Mouse (Mus musculus) lung, adult 18-20 months (tissue): ENCODE measurements at regions not wholly inside any gene's neighbourhood (a gene's known extent, or its start where the extent isn't known, plus 50 kb on each side); places are given as distances from the start of the nearest gene placed in this dataset.

ENCODE experiments used
- DNase-seq, 2 experiments: peaks; one replicate each; pipeline ENCODE4 v3.0.0; 2022; ENCODE audit warnings: mixed read lengths in 2 of 2

DNA sequence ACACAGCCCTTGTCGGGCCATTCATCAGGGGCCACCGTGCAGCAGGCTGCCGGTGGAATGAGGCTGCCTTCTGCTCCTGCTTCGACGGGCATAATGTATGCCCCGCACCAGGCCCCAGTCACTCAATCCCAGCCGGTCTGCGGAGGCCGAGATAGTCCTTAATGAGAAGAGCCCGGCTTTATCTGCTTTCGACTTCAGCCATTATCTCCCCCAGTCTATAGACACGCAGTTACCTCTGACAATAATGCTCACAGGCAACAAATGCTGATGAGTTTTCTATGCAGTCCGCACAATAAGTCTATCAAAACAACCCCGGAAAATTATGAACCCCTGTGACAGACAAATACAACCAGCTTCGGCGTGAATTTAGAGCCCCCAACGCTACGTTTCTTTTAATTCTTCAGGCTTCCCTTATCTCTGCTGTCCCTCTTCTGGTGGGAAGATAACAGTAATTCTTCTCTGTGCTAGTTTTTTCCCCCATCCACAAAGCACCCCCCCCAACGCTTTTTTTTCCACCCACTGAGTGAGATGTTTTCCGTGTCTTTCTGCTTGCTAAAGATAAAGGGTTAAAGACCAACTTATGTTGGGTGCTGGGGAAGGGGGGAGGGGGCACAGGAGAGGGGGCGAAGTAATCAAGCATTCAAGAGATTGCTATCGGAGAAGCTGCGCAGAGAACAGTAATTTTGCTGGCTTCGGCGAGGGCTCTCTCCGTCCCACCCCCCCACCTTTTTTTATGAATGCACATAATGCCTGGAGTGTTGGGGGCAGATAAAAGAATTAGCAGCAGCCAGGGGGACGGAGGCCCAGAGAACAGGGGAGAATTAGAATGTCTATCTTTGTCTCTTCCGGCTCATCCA lies 117.8 kb downstream of the Mrm1 start:
- DNase-seq = no peak

DNA sequence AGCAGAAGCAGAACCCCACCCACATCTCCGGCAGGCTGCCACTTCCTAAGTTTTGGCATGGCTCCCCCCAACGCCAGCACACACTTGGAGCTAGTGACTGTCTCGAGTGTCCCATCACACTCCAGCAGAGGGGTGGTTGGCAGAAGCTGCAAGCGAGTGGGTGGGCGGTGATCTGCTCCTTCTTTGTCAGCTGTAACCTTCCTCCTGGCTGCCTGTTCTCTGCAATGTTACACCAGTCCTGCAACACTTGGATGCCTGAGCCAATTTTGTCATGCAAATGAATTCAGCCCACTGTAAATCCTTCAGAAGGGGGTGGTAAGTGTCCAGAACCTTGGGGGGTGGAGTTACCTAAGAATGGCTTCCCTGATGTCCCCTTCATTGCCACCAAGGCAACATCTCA lies 121.8 kb downstream of the Mrm1 start:
- no peak for DNase-seq

GRCm38 (mm10) chr11:84692638-84693037 lies 126.7 kb downstream of the Mrm1 start:
- DNase-seq = no peak

GRCm38 (mm10) chr11:84691410-84692148 lies 127.7 kb downstream of the Mrm1 start:
- DNase-seq = no peak

- no peak for DNase-seq
Measured at GRCm38 (mm10) chr11:84686473-84686872, 132.8 kb downstream of the Mrm1 start.

GRCm38 (mm10) chr11:84684325-84684724 lies 135.0 kb downstream of the Mrm1 start:
- no peak for DNase-seq

GRCm38 (mm10) chr11:84682931-84683330 lies 136.4 kb downstream of the Mrm1 start:
- DNase-seq = no peak

- DNase-seq = no peak
Measured at GRCm38 (mm10) chr11:84676377-84677078, 142.8 kb downstream of the Mrm1 start.

- DNase-seq = no peak
Measured at GRCm38 (mm10) chr11:84672841-84673473, 146.4 kb downstream of the Mrm1 start.

DNA sequence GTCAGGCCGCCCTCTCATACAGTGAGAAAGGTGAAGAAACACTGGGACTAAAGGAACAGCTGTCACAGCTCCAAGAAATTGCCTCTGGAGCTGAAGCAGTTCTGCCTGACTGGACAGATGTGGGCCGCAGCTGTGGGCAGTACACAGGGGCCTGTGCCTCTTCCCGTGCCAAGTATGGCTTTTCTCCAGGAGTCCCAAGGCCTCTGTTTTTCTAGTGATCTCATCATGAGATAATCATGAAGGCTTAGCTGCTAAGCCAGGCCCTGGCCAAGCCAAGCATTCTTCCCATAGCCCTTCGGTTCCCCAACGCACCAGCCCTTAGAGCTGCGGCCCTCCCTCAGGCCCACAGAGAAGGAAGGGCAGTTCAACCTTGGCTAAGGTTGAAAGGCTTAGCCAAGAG lies 146.2 kb upstream of the Lhx1 start:
- no peak for DNase-seq

DNA sequence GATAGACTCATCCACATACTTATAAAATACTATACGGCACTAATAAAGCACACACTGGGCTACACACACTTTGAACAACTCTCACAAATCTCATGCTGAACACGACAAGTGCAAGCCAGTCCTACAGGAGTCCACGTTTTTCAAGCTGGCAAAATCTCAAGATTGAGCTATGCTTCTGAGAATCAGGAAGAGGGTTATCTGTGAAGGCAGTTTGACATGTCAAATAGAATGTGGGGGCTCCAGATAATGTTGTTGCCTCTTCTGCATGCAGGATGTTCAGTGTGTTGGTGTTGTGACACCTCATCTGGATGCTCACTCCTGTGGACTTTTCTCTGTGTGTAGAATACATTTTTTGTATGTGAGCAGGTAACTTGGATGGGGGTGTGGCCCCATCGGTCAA lies 142.4 kb upstream of the Lhx1 start:
- no peak for DNase-seq

DNA sequence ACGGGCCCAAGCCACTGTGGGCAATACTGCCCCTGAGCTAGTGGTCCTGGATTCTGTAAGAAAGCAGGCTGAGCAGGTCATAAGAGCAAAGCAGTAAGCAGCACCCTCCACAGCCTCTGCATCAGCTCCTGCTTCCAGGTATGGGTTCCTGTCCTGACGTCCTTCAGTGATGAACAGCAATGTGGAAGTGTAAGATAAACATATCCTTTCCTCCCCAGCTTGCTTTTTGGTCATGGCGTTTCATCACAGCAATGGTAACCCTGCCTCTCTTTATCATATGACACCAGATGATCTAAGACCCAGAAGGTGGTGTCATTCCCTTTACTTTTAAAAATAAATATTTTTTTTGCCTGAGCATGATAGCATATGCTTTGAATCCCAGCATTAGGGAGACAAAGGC lies 138.9 kb upstream of the Lhx1 start:
- no peak for DNase-seq

DNA sequence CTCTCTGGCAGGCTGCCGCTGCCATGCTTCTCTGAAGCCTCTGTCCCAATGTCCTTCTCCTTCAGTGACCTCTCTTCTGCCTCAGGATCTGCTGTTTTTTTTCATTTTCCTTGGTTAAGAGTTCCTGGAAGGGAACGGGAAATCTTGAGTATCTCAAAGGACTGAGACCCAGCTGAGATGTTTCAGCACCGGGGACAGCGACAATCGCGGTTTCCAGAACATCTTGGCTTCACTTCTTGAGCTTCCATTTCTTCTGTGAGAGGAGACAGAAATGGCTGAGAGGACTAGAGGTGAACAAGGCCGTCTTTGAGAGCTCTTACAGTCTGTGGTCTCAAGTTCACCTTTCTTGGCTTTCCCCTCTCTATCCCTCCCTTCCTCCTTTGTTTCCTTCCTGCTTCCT lies 136.6 kb upstream of the Lhx1 start:
- DNase-seq = peak in 1 of 2 experiments; percentile 14

DNA sequence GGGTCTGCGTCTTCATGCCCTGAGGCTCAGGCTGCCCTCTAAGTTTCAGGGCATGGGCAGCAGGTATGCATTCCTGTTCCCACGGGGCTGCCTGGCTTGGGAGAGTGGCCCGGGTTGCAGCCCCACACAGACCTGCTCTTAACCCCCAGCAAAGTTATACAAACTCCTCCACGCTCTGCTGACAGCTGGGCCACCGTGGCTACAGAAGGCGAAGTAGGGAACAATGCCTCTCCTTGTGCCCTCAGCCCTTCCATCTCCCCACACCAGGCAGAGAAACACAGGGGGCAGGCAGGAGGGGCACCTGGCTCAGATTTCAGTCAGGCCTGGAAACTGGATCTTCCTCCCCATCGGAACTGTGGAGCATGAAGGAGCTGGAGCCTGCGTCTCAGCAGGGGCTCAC lies 135.5 kb upstream of the Lhx1 start:
- DNase-seq = no peak

GRCm38 (mm10) chr11:84659370-84659937 lies 134.1 kb upstream of the Lhx1 start:
- DNase-seq = no peak

DNA sequence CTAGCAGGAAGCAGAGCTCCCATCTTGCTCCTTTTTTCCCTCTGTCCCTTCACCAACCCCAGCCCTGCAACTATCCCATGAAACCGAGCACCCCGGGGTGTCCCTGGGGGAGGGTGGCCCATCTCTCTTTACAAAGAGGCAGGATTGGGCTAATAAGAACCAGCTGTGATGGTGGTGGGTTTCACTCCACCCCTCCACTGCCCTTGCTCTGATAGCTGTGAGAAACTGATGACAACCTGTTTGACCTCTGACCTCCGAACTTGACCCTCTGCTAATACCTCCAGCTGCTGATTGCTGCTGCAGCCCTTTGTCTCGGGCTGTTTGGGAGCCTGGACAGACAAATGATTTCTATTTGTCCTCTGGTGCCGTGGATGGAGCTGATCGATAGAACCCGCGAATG lies 128.1 kb upstream of the Lhx1 start:
- no peak for DNase-seq

GRCm38 (mm10) chr11:84648899-84649298 lies 123.6 kb upstream of the Lhx1 start:
- DNase-seq = no peak

DNA sequence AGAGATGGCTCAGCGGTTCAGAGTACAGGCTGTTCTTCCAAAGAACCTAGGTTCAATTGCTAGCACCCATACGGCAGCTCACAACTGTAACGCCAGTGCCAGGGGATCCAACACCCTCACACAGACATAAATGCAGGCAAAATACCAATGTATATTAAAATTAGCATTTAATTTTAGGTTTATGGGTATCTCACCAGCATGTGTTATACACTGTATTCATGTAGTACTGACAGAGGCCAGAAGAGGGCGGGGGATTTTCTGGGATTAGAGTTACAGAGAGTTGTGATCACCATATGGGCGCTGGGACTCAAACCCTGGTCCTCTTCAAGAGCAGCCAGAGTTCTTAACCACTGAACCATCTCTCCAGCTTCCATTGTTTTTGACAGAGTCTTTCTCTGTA lies 121.8 kb upstream of the Lhx1 start:
- no peak for DNase-seq

- no peak for DNase-seq
Measured at GRCm38 (mm10) chr11:84643107-84643372, 117.7 kb upstream of the Lhx1 start.

GRCm38 (mm10) chr11:84642300-84643106 lies 117.2 kb upstream of the Lhx1 start:
- no peak for DNase-seq

DNA sequence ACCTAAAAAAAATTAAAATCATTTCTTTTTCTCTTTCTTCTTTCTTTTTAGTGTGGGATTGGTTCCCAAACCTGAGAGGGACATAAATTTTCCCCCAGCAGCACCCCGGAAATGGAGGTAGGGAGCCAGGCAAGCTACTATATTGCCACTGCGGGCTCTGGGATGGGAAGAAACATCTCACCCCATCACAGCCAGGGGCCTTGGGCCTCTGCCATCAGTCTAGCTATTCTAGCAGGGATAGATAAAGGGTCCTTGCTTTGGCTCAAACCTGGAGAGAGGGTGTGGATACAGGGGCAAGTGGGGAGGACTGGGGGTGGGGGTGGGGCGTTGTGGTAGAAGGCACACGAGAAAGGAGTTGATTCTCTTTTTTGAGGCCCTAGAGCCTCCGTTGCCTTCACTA lies 116.3 kb upstream of the Lhx1 start:
- no peak for DNase-seq

- DNase-seq = no peak
Measured at GRCm38 (mm10) chr11:84638353-84638752, 113.0 kb upstream of the Lhx1 start.
